Mouse (Mus musculus) cortical plate, adult 2 months (tissue): ENCODE data around the gene Rrn3.

ENCODE experiments used
- CTCF ChIP-seq: fragments of 200-500 bp; IDR thresholded peaks from 2 replicates; pipeline ENCODE4 v1.5.1; 2011; ENCODE audit warnings: mild to moderate bottlenecking, control low read depth, low read length; ENCODE audit not compliant: insufficient read depth; ENCODE audit errors: extremely low read depth
- POLR2A ChIP-seq: fragments of 200-500 bp; IDR thresholded peaks from 2 replicates; pipeline ENCODE4 v1.6.1; 2011; ENCODE audit warnings: mild to moderate bottlenecking, low read length, control low read depth; ENCODE audit not compliant: insufficient read depth; ENCODE audit errors: extremely low read depth

- no peak for TF ChIP-seq CTCF
- TF ChIP-seq POLR2A = no peak
Measured at GRCm38 (mm10) chr16:13747708-13748107, 32.8 kb upstream of the Rrn3 start.
